ENCODE assay signal across 12 mouse cellular contexts in genomic region chr6:85132794-85133193, GRCm38 (mm10). TPM values are rescaled to one million over a fixed set of nuclear protein-coding genes. Genes with fewer than 3 reads are reported as not detected.
DNase-seq lines count a peak whose midpoint lies in the region; ATAC-seq and TF ChIP-seq lines count a peak whose summit lies in the region.
"Not testable (repeated sequence)": the region's sequence is repeated elsewhere in the genome, so short reads cannot be mapped to it uniquely, and the experiment has no call there.
"Had no signal": no experiment of that assay in that cellular context is flagged by ENCODE, and none has a peak within 500 bp of the region (broad histone marks: within the 10 kb centered on the region; RNA-seq: fewer than 3 reads in every experiment).

No protein-coding gene starts in this region.

- not testable (repeated sequence) for TF ChIP-seq POLR2A in spleen, adult 2 months (IDR thresholded peaks at IDR 0.05; ENCODE audit: low read depth, low read length)

- 0 out of 2 replicates have a peak, but pooled peaks have one; percentile 20 for ATAC-seq in megakaryocyte-erythroid progenitor cell, adult 5-6 weeks (replicated peaks; ENCODE audit: low FRiP score, low TSS enrichment, poor library complexity, severe bottlenecking)

- H3K4me1 ChIP-seq in spleen, adult 2 months (ENCODE audit: control insufficient read depth, insufficient read depth, insufficient read length), result not testable (repeated sequence)

- intact Hi-C loops in left cerebral cortex, postnatal 36 days (cut with DNase I), result loop anchor here (5.0 kb wide), 1 partner anchor 1035 kb away; no protein-coding TSS in a partner anchor

- TF ChIP-seq CTCF in spleen, adult 2 months (IDR thresholded peaks at IDR 0.05; ENCODE audit: extremely low read depth, insufficient read depth, insufficient read length, insufficient replicate concordance), result peak; percentile 14; the same call in 1 of the 2 replicates

- H3K27me3 ChIP-seq in spleen, adult 2 months (ENCODE audit: control insufficient read depth, insufficient read depth, low read length), result not testable (repeated sequence)

- not testable (repeated sequence) for H3K4me3 ChIP-seq in spleen, adult 2 months (ENCODE audit: extremely low read depth, insufficient read depth, insufficient read length)

- H3K27ac ChIP-seq in spleen, adult 2 months (ENCODE audit: insufficient read depth, low read length), result not testable (repeated sequence)

- 54% methylated on average over 3 of the region's 3 CpGs for WGBS in spleen, adult 2 months

- not testable (repeated sequence) for H3K36me3 ChIP-seq in spleen, adult 2 months (ENCODE audit: control insufficient read depth, insufficient read depth, low read length)

- DNase-seq in 416B (ENCODE audit: low read depth) (peak; percentile 35), R1 (ENCODE audit: low read depth, low spot score) (peak; percentile 65)
- DNase-seq in cerebellum, adult 8-10 months, result peak; percentile 27
- peak; percentile 14 for DNase-seq in forelimb bud, embryonic 11.5 days (ENCODE audit: low read depth, low spot score)
- peak; percentile 47 for DNase-seq in kidney, adult 9 months
- DNase-seq in left cerebral cortex, postnatal 36 days (ENCODE audit: low spot score in 2 of 2), result peak; percentile 29 to 30
- peak in 1 of 2 experiments; percentile 27 for DNase-seq in spleen, adult 2 months (ENCODE audit: low read depth in 1 of 2, low spot score in 2 of 2)

RNA-seq across cellular contexts. Expression of gene Spr, which starts 4.8 kb away (rescaled TPM):
- total RNA-seq in left cerebral cortex, postnatal 36 days (2021), result 10 to 100 TPM; 38.4 to 48.6 TPM
- total RNA-seq in megakaryocyte-erythroid progenitor cell, adult 5-6 weeks (2014; fragmentation: Nextera tagmentation), result 30.5 and 41.7 TPM in 2 replicates
- 42.1 and 51.2 TPM in 2 replicates for total RNA-seq in megakaryocyte-erythroid progenitor cell, adult 5-6 weeks (2017)
- polyA plus RNA-seq in spleen, adult 2 months (2012; rRNA removed), result 10.2 and 10.3 TPM in 2 replicates

RNA-seq across cellular contexts. Expression of gene Emx1, which starts 54.4 kb away (rescaled TPM):
- total RNA-seq in left cerebral cortex, postnatal 36 days (2021), result 10 to 100 TPM; 34.2 to 45.2 TPM
- total RNA-seq in megakaryocyte-erythroid progenitor cell, adult 5-6 weeks (2014; fragmentation: Nextera tagmentation), result not detected in 2 replicates
- not detected in 2 replicates for total RNA-seq in megakaryocyte-erythroid progenitor cell, adult 5-6 weeks (2017)
- not detected in 2 replicates for polyA plus RNA-seq in spleen, adult 2 months (2012; rRNA removed)
- total RNA-seq: granulocyte monocyte progenitor cell, adult 5-6 weeks had no signal
- polyA plus RNA-seq: C2C12; liver, embryonic 12.5 days; neural tube, embryonic 14.5 days had no signal

Comparison
In these comparisons a context has a peak if more than half of its experiments do, and no peak if none do; other contexts are left out.
1. RNA of gene Emx1, which starts 54.4 kb away (total RNA-seq): 34.2 to 45.2 TPM in left cerebral cortex, postnatal 36 days; not detected in megakaryocyte-erythroid progenitor cell, adult 5-6 weeks; every median in the first group is over 10 times any median in the second.